Mouse (Mus musculus): Measurements from ENCODE around the gene Tulp1. TPM values are rescaled to one million over a fixed set of nuclear protein-coding genes. Genes with fewer than 3 reads are reported as not detected.

Gene Tulp1
- polyA plus RNA-seq, 1 experiment from 2014 or later: 2.6 TPM

DNA sequence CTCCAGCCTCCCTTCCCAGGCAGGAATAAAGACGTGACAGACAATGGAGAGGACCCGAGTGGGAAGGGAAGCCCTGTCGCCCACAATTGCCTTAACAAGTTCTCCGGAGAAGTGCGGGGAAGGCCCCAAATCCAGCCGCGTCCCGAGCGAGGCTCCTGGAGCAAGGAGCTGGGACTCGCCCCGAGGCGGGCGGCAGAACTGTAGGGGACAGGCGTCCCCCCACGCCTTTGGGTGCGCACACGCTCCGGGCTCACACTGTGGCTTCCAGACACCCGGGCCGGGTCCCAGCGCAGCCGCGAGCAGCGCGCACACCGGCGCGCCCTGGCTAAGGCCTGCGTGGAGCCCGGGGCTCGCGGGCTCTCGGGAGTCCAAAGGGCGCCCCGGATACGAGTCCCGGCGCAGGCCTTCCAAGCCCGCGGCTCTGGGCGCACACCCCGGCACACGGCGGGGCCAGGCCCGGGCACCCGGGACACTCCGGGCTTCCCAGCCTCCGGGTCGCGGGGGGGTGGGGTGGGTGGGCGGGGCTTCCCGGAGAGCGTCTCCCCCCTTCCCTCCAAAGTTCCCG lies 15.0 kb downstream of the Tulp1 start:
- ATAC-seq (replicated peaks; ENCODE audit: low FRiP score) (peak; percentile 44), DNase-seq (ENCODE audit: low spot score) (peak; percentile 78)
- H3K27ac ChIP-seq (ENCODE audit: low read depth, low read length): peak overlapping the region; percentile 57
- H3K27me3 ChIP-seq (ENCODE audit: control insufficient read depth, insufficient read depth, low read length): peaks cover 12% of the 10 kb centered on the region
- H3K9me3 ChIP-seq (ENCODE audit: control insufficient read depth, low read length): no peaks in the 10 kb centered on the region
- H3K9ac ChIP-seq (ENCODE audit: low read length): peak overlapping the region; percentile 83
- peaks cover 14% of the 10 kb centered on the region for H3K4me1 ChIP-seq (replicated peaks; ENCODE audit: control insufficient read depth, insufficient read depth, low read length)
- peak overlapping the region; percentile 90 for H3K4me2 ChIP-seq (ENCODE audit: low read depth, low read length, severe bottlenecking)
- H3K4me3 ChIP-seq (ENCODE audit: low read depth, low read length): peak overlapping the region; percentile 70
- WGBS: under 1% methylated on average over 42 of the region's 54 CpGs
- no peaks in the 10 kb centered on the region for H3K36me3 ChIP-seq (ENCODE audit: control insufficient read depth, insufficient read depth, low read length)

DNA sequence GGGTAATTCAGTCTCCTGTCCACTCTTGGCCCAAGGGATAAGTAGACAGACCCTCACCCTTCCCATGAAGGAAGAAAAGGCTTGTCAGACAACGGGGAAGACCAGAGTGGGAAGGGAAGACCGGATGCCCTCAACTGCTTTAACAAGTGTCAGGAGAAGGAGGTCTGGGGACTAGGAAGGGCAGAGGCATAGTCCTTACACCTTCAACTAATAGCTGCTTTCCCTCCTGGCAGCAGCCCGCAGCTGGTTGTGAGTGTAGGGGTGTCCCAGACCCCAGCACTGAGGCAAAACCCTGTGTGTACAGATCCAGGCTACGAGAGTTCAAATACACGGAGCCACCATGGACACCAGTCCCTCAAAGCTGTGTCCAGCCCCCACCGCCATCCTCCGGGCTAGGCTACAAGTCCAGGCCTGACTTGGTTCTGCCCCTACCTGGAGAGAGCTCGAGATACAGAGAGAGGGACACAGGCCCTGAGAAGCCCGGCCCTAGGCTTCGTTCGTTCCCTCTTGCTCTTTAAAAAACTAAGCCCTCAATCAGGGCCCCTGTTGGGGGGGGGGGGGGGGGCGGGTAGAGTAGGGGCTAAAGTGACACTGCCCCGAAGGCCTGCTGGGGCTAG lies 15.7 kb downstream of the Tulp1 start:
- Histone ChIP-seq H3K27me3 (ENCODE audit: control insufficient read depth, insufficient read depth, low read length) (peaks cover 12% of the 10 kb centered on the region), H3K9me3 (ENCODE audit: control insufficient read depth, low read length) (no peaks in the 10 kb centered on the region), H3K27ac (ENCODE audit: low read depth, low read length) (0 out of 2 replicates have a peak overlapping the region, but pooled peaks have one; percentile 57), H3K4me1 (replicated peaks; ENCODE audit: control insufficient read depth, insufficient read depth, low read length) (peaks cover 15% of the 10 kb centered on the region), H3K36me3 (ENCODE audit: control insufficient read depth, insufficient read depth, low read length) (no peaks in the 10 kb centered on the region), H3K4me3 (ENCODE audit: low read depth, low read length) (peak overlapping the region; percentile 70), H3K4me2 (ENCODE audit: low read depth, low read length, severe bottlenecking) (peak overlapping the region; percentile 90), H3K9ac (ENCODE audit: low read length) (peak overlapping the region; percentile 83)
- ATAC-seq (replicated peaks; ENCODE audit: low FRiP score) (no peak), DNase-seq (ENCODE audit: low spot score) (no peak)
- 13% methylated on average over 12 of the region's 13 CpGs for WGBS

DNA sequence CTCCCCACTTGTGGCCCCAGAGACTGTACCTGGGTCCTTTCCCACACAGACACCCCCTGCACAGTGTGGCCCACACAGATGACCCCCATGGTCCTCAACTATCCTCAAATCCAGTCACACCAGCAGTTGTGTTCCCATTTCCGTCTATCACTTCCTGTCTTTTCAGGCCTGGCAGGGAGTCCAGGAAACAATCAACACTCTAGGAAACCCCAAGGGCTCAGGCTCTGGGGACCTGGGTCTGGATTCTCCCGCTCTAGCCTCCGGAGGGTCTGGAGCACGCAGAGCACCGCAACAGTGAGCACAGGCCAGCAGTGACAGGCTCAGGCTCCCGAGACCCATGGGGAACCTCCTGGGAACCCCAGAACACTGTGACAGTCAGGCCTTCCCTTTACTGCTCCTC lies 16.8 kb downstream of the Tulp1 start:
- Histone ChIP-seq H3K4me3 (ENCODE audit: low read depth, low read length) (no peak overlapping the region), H3K27me3 (ENCODE audit: control insufficient read depth, insufficient read depth, low read length) (peaks cover 12% of the 10 kb centered on the region), H3K27ac (ENCODE audit: low read depth, low read length) (no peak overlapping the region), H3K4me2 (ENCODE audit: low read depth, low read length, severe bottlenecking) (no peak overlapping the region), H3K9me3 (ENCODE audit: control insufficient read depth, low read length) (no peaks in the 10 kb centered on the region), H3K36me3 (ENCODE audit: control insufficient read depth, insufficient read depth, low read length) (no peaks in the 10 kb centered on the region), H3K9ac (ENCODE audit: low read length) (no peak overlapping the region), H3K4me1 (replicated peaks; ENCODE audit: control insufficient read depth, insufficient read depth, low read length) (peaks cover 15% of the 10 kb centered on the region)
- no peak for DNase-seq (ENCODE audit: low spot score)
- ATAC-seq (replicated peaks; ENCODE audit: low FRiP score): no peak
- 56% methylated on average over 6 of the region's 6 CpGs for WGBS

GRCm38 (mm10) chr17:28347327-28347726 lies 17.7 kb downstream of the Tulp1 start:
- H3K27ac ChIP-seq (ENCODE audit: low read depth, low read length): no peak overlapping the region
- H3K4me2 ChIP-seq (ENCODE audit: low read depth, low read length, severe bottlenecking): no peak overlapping the region
- WGBS: 84% methylated on average over 10 of the region's 10 CpGs
- peaks cover 15% of the 10 kb centered on the region for H3K4me1 ChIP-seq (replicated peaks; ENCODE audit: control insufficient read depth, insufficient read depth, low read length)
- H3K36me3 ChIP-seq (ENCODE audit: control insufficient read depth, insufficient read depth, low read length): no peaks in the 10 kb centered on the region
- no peaks in the 10 kb centered on the region for H3K9me3 ChIP-seq (ENCODE audit: control insufficient read depth, low read length)
- no peak overlapping the region for H3K4me3 ChIP-seq (ENCODE audit: low read depth, low read length)
- no peak for DNase-seq (ENCODE audit: low spot score)
- no peak for ATAC-seq (replicated peaks; ENCODE audit: low FRiP score)
- peaks cover 9% of the 10 kb centered on the region for H3K27me3 ChIP-seq (ENCODE audit: control insufficient read depth, insufficient read depth, low read length)
- H3K9ac ChIP-seq (ENCODE audit: low read length): no peak overlapping the region

- Histone ChIP-seq H3K36me3 (ENCODE audit: control insufficient read depth, insufficient read depth, low read length) (no peaks in the 10 kb centered on the region), H3K27ac (ENCODE audit: low read depth, low read length) (no peak overlapping the region), H3K4me2 (ENCODE audit: low read depth, low read length, severe bottlenecking) (no peak overlapping the region), H3K4me3 (ENCODE audit: low read depth, low read length) (no peak overlapping the region), H3K9me3 (ENCODE audit: control insufficient read depth, low read length) (no peaks in the 10 kb centered on the region), H3K9ac (ENCODE audit: low read length) (peak overlapping the region; percentile 3; the same call in 1 of the 2 replicates), H3K27me3 (ENCODE audit: control insufficient read depth, insufficient read depth, low read length) (no peaks in the 10 kb centered on the region; the same call in 1 of the 2 replicates), H3K4me1 (replicated peaks; ENCODE audit: control insufficient read depth, insufficient read depth, low read length) (peaks cover 20% of the 10 kb centered on the region)
- 17% methylated on average over 10 of the region's 10 CpGs for WGBS
- DNase-seq (ENCODE audit: low spot score) (no peak), ATAC-seq (replicated peaks; ENCODE audit: low FRiP score) (no peak)
Observed at GRCm38 (mm10) chr17:28345882-28346281, 19.1 kb downstream of the Tulp1 start.

DNA sequence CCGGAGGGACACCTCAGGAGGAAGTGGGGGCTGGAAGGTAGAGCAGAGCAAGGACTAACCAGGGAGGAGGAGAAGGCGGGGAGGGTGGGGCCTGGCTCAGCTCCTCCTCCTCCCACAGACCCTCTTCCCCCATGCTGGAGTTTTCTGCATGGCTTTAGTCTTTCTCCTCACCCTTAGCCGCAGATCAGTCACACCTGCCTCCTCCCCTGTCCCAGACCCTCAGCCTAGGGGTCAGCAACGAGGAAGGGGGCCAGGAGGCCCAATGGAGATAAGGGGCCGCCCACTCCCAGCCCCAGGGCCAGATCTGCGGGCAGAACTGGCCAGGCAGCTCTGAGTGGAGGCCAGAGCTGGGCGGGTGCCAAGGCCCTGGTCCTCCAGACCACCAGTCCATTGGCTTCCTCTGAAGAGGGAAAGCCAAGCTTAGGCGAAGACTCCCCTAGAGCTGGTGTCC lies 19.7 kb downstream of the Tulp1 start:
- Histone ChIP-seq H3K27ac (ENCODE audit: low read depth, low read length) (no peak overlapping the region), H3K9me3 (ENCODE audit: control insufficient read depth, low read length) (no peaks in the 10 kb centered on the region), H3K4me2 (ENCODE audit: low read depth, low read length, severe bottlenecking) (no peak overlapping the region), H3K27me3 (ENCODE audit: control insufficient read depth, insufficient read depth, low read length) (no peaks in the 10 kb centered on the region; the same call in 1 of the 2 replicates), H3K36me3 (ENCODE audit: control insufficient read depth, insufficient read depth, low read length) (no peaks in the 10 kb centered on the region), H3K9ac (ENCODE audit: low read length) (peak overlapping the region; percentile 8; the same call in 1 of the 2 replicates), H3K4me3 (ENCODE audit: low read depth, low read length) (no peak overlapping the region), H3K4me1 (replicated peaks; ENCODE audit: control insufficient read depth, insufficient read depth, low read length) (peaks cover 23% of the 10 kb centered on the region)
- no peak for DNase-seq (ENCODE audit: low spot score)
- 9% methylated on average over 7 of the region's 8 CpGs for WGBS
- ATAC-seq (replicated peaks; ENCODE audit: low FRiP score): no peak

DNA sequence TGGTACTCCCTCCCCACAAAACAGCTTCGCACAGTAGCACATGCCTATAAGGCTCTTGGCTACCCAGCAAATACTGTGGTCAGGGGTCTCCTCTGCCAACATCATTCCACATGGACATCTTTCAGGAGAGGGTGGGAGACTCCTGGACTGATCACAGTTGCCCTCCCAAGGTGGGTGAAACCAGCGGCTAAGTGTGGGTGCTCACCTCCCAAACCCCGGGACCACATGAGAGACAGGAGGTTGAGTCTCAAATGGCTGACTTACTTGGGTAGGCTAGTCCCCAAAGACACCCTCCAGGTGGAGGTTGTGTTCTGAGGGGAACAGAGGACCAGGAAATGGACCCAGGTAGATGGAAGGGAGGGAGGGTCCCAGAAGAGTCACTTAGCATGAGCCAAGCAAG lies 20.4 kb downstream of the Tulp1 start:
- no peak overlapping the region for H3K4me3 ChIP-seq (ENCODE audit: low read depth, low read length)
- ATAC-seq (replicated peaks; ENCODE audit: low FRiP score) (no peak), DNase-seq (ENCODE audit: low spot score) (no peak)
- no peak overlapping the region for H3K9ac ChIP-seq (ENCODE audit: low read length)
- H3K4me2 ChIP-seq (ENCODE audit: low read depth, low read length, severe bottlenecking): no peak overlapping the region
- H3K27ac ChIP-seq (ENCODE audit: low read depth, low read length): no peak overlapping the region
- WGBS: 51% methylated on average over 3 of the region's 3 CpGs
- H3K9me3 ChIP-seq (ENCODE audit: control insufficient read depth, low read length): no peaks in the 10 kb centered on the region
- no peaks in the 10 kb centered on the region; the same call in 1 of the 2 replicates for H3K27me3 ChIP-seq (ENCODE audit: control insufficient read depth, insufficient read depth, low read length)
- peaks cover 23% of the 10 kb centered on the region for H3K4me1 ChIP-seq (replicated peaks; ENCODE audit: control insufficient read depth, insufficient read depth, low read length)
- no peaks in the 10 kb centered on the region for H3K36me3 ChIP-seq (ENCODE audit: control insufficient read depth, insufficient read depth, low read length)

GRCm38 (mm10) chr17:28344050-28344607 lies 20.9 kb downstream of the Tulp1 start:
- H3K27ac ChIP-seq (ENCODE audit: low read depth, low read length): no peak overlapping the region
- no peak overlapping the region for H3K4me2 ChIP-seq (ENCODE audit: low read depth, low read length, severe bottlenecking)
- no peaks in the 10 kb centered on the region for H3K36me3 ChIP-seq (ENCODE audit: control insufficient read depth, insufficient read depth, low read length)
- ATAC-seq (replicated peaks; ENCODE audit: low FRiP score) (no peak), DNase-seq (ENCODE audit: low spot score) (no peak)
- H3K9ac ChIP-seq (ENCODE audit: low read length): no peak overlapping the region
- no peaks in the 10 kb centered on the region for H3K9me3 ChIP-seq (ENCODE audit: control insufficient read depth, low read length)
- 43% methylated on average over 4 of the region's 4 CpGs for whole genome bisulfite sequencing
- H3K4me1 ChIP-seq (replicated peaks; ENCODE audit: control insufficient read depth, insufficient read depth, low read length): peaks cover 21% of the 10 kb centered on the region
- H3K27me3 ChIP-seq (ENCODE audit: control insufficient read depth, insufficient read depth, low read length): no peaks in the 10 kb centered on the region; the same call in 1 of the 2 replicates
- H3K4me3 ChIP-seq (ENCODE audit: low read depth, low read length): no peak overlapping the region
